Mouse (Mus musculus): Measurements from ENCODE around the gene Eci3. TPM values are rescaled to one million over a fixed set of nuclear protein-coding genes. Genes with fewer than 3 reads are reported as not detected.

The Eci3 gene
- polyA plus RNA-seq (2014; fragmentation: Illumina TruSeq; extraction: RNeasy Lipid Tissue Mini Kit (QIAGEN cat#74804); ENCODE audit: low read depth, low replicate concordance): 16.5 TPM

DNA sequence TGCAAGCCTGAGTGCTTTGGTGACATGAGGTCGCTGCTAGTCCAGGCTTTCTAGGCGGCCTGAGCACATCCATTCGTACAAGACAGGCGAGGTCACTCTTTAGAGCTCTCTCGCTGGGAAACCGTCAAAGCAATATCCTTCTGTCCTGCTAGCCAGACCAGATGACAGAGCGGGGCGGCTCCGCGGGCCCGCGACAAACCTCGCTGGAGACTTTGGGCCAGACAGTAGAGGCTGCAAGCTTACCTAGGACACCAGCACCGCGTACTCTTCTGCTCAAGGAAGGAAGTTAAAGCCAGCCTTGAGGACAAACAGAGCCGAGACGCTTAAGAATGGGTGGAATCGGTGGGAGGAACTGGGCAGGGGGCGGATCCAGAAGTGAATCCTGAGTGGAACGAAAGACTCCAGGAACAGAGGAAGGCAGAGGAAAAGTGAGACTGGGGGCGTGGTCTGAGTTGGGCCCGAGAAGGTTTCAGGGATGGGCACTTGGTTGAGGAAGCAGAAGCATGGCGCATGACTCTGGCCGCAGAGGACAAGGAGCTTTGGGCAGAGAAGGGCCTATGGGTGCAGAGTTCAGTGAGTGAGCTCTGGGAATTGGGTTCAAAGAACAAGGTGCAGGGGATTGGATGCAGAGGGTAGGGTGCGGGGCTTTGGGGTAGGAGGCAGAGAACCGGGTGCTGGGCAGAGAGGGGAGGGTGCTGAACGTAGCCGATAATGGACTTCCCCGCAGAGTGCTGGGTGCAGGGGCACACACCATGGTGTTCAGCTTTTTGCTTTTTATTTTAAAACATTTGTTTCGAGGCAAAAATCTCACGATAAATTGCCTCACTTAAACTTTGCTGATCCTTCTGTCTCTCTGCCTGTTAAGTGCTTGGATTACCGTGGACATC, at the start of gene Eci3:
Eci3 (minus strand) TSS at position 300 of the 887 bp plus-strand sequence.

DNA sequence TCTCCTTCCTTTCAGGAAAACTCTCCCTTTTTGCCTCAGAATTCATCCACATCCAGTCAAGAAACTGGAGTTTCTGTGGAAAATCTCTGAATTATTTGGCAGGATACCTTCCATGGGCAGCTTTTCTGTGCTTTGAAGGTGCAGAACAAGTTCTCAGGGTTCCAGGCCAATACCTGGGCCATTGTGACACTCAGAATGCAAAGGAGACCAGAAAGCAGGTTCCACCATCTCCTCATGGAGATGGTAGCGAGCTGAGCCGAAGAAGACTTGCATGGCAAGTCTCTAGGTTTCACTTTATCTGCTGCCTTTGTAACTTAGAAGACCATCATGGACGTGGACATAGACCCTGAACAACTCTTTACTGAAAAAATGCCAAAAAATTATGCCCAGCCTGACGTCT, 39.4 kb downstream of the Eci3 start, which contains the start of the genes Fam217a and 4933417A18Rik:
Fam217a (minus strand) TSS at position 101 of the 400 bp plus-strand sequence.
4933417A18Rik (plus strand) TSS at position 200 of the 400 bp plus-strand sequence.

Other genes with a start within 250 kb of the Eci3 start
- gene Fam50b, start 229.0 kb downstream of the Eci3 start, polyA plus RNA-seq (2014; fragmentation: Illumina TruSeq; extraction: RNeasy Lipid Tissue Mini Kit (QIAGEN cat#74804); ENCODE audit: low read depth, low replicate concordance): not detected
- gene Prpf4b, start 88.5 kb downstream of the Eci3 start, polyA plus RNA-seq (2014; fragmentation: Illumina TruSeq; extraction: RNeasy Lipid Tissue Mini Kit (QIAGEN cat#74804); ENCODE audit: low read depth, low replicate concordance): 60.4 TPM
- 0.21 TPM for gene Fam217a, start 39.5 kb downstream of the Eci3 start, polyA plus RNA-seq (2014; fragmentation: Illumina TruSeq; extraction: RNeasy Lipid Tissue Mini Kit (QIAGEN cat#74804); ENCODE audit: low read depth, low replicate concordance)
- gene 4933417A18Rik, start 39.4 kb downstream of the Eci3 start, polyA plus RNA-seq (2014; fragmentation: Illumina TruSeq; extraction: RNeasy Lipid Tissue Mini Kit (QIAGEN cat#74804); ENCODE audit: low read depth, low replicate concordance): not detected
- 373 TPM for gene Eci2, start 63.3 kb upstream of the Eci3 start, polyA plus RNA-seq (2014; fragmentation: Illumina TruSeq; extraction: RNeasy Lipid Tissue Mini Kit (QIAGEN cat#74804); ENCODE audit: low read depth, low replicate concordance)